Mouse (Mus musculus) gastrocnemius, adult 8-10 months (tissue): ENCODE data around the gene Akt1s1. TPM values are rescaled to one million over a fixed set of nuclear protein-coding genes. Genes with fewer than 3 reads are reported as not detected.
A peak's percentile ranks its signal among the peaks of the same experiment; 100 is the strongest.

Experiments used
- DNase-seq, 2 experiments: peaks; one replicate each; pipeline ENCODE4 v3.0.0; 2022; ENCODE audit warnings: low spot score in 2 of 2
- total RNA-seq, 4 experiments: library from RNA; stranded (reverse); gene quantifications; 2 replicates each; pipeline ENCODE4 v1.2.4; 2022

Gene Akt1s1
- total RNA-seq, 4 experiments from 2014 or later, result 139 to 158 (median 141) TPM

DNA sequence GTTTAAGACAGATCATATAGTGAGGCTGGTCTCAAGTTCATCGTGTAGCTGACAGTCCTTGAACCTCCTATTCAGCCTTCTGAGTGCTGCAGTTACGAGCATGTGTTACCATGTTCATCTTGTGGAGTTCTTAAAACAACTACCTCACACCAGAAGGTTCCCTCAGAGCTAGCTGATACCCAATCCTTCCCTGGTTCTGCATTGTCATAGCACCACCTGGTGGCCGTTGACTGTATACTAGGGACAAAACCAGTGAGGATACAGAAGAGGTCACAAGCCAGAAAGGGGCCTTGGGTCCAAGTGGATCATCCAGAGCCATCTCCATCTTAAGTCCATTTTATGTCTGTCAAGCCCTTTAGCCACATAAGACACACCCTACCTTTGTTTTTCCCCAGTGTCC lies 23.9 kb upstream of the Akt1s1 start:
- DNase-seq, result peak; percentile 57 to 67

DNA sequence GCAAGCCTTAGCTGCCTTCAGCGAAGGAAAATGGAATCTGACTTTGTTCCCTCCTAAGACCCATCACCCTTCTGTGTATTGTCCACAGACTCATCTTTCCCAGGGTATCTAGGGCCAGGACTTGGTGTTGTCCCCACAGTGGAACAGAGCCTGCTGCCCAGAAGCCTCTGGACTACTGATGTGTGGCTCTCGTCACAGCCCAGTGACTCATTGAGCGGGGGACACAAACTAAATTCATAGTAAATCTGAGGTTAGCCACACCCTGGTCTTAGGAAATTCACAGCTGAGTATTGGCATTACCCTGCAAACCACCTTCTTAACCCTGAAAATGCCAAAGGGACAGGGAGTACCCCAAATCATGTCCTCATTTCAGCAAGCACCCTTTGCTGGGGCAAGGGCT lies 22.0 kb upstream of the Akt1s1 start:
- no peak for DNase-seq

GRCm38 (mm10) chr7:44828706-44829105 lies 20.1 kb upstream of the Akt1s1 start:
- no peak for DNase-seq

DNA sequence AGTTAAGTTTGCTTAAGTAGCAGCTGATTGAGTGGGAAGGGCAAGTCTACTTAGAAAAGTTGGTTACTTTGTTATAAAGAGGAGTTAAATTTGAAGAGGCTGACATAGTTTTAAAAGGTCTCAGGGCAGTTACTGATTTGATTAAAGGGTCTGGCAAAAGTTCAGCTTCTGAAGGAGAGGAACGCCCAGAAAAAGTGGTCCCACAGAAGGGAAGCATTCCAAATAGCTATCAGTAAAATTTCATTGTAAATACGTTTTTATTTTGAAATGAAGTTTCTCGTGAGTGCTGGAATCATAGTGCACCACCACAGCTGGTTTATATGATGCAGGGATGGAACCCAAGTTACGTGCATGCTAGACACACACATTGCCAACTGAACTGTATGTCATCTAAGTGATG lies 16.0 kb upstream of the Akt1s1 start:
- DNase-seq, result no peak

GRCm38 (mm10) chr7:44835373-44836015 lies 13.3 kb upstream of the Akt1s1 start:
- DNase-seq, result no peak

GRCm38 (mm10) chr7:44836016-44836404 lies 12.8 kb upstream of the Akt1s1 start:
- no peak for DNase-seq

DNA sequence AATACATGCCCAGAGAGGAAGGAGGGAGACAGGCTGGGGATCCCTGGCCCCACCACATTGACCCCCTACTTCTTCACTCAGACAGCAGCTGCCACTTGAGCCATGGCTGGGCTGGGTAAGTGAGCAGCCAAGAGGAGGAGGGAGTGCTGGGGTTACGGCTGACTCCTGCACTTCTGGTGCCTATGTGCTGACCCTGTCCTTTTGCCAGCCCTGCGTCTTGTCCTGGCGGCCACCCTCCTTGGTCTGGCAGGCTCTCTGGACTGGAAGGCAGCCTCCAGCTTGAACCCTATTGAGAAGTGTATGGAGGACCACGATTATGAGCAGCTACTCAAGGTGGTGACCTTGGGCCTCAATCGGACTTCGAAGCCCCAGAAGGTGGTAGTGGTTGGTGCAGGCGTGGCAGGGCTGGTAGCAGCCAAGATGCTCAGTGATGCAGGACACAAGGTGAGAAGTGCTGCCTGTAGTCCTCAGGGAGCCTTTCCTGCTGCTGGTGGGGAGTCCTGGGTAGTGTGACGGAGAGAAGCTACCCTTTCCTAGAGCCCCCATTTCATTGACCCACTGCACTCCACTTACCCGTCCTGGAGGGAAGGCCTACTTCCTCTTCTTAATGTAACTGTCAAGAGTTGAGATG lies 12.3 kb upstream of the Akt1s1 start:
- DNase-seq, result peak; percentile 70 to 80

DNA sequence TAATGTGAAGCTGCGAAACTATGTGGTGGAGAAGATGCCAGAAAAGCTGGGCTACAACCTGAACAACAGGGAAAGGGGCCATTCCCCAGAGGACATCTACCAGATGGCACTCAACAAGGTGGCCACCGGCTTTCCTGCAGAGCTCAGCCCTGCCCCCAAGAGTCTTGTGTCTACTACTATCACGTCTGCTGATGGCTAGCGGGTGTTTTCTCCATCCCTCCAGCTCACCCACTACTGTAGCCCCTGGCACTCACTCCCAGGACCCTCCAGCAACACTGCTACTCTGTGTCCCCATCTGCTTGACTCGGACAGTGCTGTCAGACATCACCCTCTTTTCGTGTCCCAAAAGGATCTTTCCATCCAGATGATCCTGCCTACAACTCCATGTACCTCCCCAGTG lies 10.7 kb upstream of the Akt1s1 start:
- no peak for DNase-seq

- DNase-seq, result no peak
These were observed 9.7 kb upstream of the Akt1s1 start for GRCm38 (mm10) chr7:44839171-44839490.

DNA sequence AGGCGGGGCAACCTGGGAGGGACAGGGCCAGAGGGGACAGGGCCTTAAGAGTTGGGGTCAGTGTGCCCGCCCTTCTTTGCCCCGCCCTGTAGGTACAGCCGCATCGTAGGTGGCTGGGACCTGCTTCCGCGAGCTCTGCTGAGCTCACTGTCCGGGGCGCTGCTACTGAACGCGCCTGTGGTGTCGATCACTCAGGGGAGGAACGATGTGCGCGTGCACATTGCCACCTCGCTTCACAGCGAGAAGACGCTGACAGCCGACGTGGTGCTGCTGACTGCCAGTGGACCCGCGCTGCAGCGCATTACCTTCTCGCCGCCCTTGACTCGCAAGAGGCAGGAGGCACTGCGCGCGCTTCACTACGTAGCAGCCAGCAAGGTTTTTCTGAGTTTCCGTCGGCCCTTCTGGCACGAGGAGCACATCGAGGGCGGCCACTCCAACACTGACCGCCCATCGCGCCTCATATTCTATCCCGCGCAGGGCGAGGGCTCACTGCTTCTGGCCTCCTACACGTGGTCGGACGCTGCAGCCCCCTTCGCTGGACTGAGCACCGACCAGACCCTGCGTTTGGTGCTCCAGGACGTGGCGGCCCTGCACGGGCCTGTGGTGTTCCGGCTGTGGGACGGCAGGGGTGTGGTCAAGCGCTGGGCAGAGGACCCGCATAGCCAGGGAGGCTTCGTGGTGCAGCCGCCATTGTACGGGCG lies 9.2 kb upstream of the Akt1s1 start:
- no peak for DNase-seq

GRCm38 (mm10) chr7:44840426-44840825 lies 8.4 kb upstream of the Akt1s1 start:
- no peak for DNase-seq

DNA sequence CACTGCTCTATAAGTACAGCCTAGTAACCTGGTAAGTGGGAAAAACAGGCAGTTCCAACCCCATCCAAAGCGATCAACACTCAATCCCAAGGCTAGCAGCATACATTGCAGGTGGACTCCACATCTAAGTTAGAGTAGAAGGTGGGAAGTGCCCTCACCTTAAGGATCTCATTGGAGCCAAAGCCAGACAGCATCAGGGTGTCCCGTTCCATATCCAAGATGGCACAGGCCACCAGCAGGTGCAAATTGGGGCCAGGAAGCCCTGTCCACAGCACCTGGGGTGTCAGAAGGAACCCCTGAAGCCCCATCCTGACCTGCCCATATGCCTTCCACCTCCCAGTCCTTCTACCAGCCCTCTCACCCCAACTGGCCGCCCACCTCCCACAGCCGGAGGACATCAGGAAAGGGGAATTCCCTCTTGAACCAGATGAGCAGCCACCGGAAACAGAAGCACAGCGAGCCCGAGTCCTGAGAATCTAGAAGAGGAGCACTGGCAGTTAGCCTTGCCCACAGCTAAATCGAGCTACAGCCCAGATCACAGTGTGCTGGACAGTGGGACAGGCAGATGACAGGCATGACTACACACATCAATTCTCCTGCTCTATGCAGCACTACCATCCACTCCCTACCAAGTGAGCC lies 6.8 kb upstream of the Akt1s1 start:
- DNase-seq, result no peak

- DNase-seq, result no peak
These were observed 3.8 kb upstream of the Akt1s1 start for GRCm38 (mm10) chr7:44845006-44845405.

GRCm38 (mm10) chr7:44846804-44847203 lies 2.0 kb upstream of the Akt1s1 start:
- no peak for DNase-seq

DNA sequence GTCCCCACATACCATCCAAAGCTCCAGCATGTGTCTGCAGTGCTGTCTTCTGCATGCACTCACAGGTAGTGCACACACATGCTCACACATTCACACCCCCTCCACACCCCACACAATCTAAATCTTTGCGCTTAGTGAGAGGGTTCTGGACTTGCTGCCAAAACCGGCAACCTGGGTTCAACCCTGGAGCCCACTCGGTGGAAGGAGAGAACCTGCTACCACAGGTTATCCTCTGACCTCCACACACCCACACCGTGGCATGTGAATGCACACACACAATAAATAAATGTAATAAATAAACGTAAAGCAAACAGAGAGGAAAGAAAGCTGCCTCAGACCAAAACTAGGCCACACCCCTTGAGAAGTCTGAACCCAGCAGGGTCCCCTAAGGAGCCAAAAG lies 1.0 kb upstream of the Akt1s1 start:
- no peak for DNase-seq

DNA sequence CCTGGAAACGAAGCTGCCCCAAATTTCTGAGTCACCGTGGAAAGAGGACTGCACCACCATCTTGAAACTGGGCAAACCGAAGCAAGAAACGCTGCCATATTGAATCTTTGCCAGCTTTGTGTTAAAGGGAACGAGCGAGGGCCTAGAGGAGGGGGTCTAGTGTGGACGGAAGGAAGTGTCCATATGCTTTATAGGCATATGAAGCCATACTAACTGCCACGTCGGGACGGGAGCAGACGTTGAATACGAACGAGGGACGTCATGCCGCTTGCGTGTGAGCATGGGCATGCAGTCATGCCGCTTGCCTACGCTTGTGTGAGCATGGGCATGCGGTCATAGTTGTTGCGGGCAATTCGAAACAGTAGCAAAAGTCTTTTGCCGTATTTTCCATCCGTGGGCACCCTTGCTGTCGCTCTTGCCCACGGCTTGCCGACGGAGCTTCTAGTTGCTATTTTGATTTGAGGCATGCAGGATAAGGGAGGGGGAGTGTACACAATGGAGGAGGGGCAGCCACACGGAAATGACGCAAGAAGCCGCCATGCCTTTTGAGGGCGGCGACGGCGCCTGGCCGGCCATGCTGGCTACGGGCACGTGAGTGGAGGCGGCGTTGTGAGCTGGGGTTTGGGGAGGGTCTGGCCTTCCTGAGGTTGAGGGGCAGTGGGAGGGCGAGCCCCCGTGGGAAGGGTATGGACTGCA lies 773 bp downstream of the Akt1s1 start:
- peak; percentile 84 to 89 for DNase-seq

- DNase-seq, result peak; percentile 56 to 65
These were observed 1.4 kb downstream of the Akt1s1 start for GRCm38 (mm10) chr7:44850146-44850545.

DNA sequence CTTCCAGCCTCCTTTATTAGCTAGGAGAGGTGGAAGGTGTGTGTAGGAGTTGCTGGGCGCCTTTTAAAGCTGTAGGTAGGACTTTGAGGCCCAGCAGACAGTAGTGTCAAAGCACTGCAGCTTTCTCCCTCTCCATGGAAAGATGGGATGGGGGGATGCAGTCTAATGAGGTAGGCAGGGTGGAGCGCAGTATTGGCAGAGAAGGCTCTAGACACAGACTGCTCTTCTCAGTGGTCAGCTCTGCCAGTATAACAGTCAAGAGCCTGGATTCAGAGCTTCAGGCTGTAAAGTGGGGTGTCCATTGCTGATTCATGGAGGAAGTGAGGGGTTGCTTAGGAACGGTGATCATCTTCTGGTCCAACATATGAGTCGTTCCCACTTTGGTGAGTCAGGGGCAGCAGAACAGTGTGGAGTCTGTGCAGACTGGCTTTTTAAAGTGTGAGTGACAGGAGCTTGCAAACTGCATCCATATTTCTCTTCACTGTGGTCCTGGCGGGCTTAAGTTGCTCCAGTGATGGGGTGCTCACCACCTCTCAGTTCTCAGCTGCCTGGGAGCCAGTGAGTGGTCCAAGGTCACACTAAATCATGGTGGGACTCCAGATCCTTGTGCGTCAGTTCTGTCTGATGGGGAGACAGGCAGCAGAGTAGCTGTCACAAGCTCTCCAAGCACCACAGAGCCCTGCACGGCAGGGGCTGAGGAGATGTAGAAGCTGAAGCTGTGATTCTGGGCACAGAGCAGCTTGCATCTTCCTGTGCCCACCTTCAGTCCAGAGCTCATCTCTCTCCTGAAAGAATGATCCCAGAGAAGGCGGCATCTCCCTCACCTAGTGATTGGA lies 2.2 kb downstream of the Akt1s1 start:
- DNase-seq, result no peak

- DNase-seq, result no peak
These were observed 2.9 kb downstream of the Akt1s1 start for GRCm38 (mm10) chr7:44851625-44852234.

- DNase-seq, result no peak
These were observed 3.7 kb downstream of the Akt1s1 start for GRCm38 (mm10) chr7:44852259-44853027.
